Mouse (Mus musculus) urinary bladder, adult 18-20 months (tissue): ENCODE data around the gene Abhd12.
A peak's percentile ranks its signal among the peaks of the same experiment; 100 is the strongest.

Source experiments
- DNase-seq, 2 experiments: peaks; one replicate each; pipeline ENCODE4 v3.0.0; 2022; ENCODE audit warnings: low spot score in 2 of 2, mixed read lengths in 2 of 2

The Abhd12 gene

GRCm38 (mm10) chr2:150808812-150809211, 95.7 kb downstream of the Abhd12 start:
- DNase-seq, result no peak

GRCm38 (mm10) chr2:150808381-150808780, 96.2 kb downstream of the Abhd12 start:
- no peak for DNase-seq

- no peak for DNase-seq
These were observed 101.5 kb downstream of the Abhd12 start for GRCm38 (mm10) chr2:150803035-150803434.

GRCm38 (mm10) chr2:150800616-150801015, 103.9 kb downstream of the Abhd12 start:
- no peak for DNase-seq

GRCm38 (mm10) chr2:150798084-150798483, 106.5 kb downstream of the Abhd12 start:
- DNase-seq, result no peak

GRCm38 (mm10) chr2:150793320-150793719, 111.2 kb downstream of the Abhd12 start:
- no peak for DNase-seq

GRCm38 (mm10) chr2:150788768-150789550, 115.6 kb downstream of the Abhd12 start:
- DNase-seq, result peak in 1 of 2 experiments; percentile 69

- no peak for DNase-seq
These were observed 117.2 kb downstream of the Abhd12 start for GRCm38 (mm10) chr2:150787234-150787771.

- DNase-seq, result peak; percentile 76 to 83
These were observed 118.0 kb downstream of the Abhd12 start, which contains the start of gene Pygb for GRCm38 (mm10) chr2:150786251-150787180. Gene Pygb, plus strand, starts transcription at chr2:150786735.

GRCm38 (mm10) chr2:150782801-150783200, 121.7 kb downstream of the Abhd12 start:
- DNase-seq, result no peak
